Mouse (Mus musculus) left cerebral cortex, postnatal 25 days (tissue): ENCODE data around the gene Tbc1d4. TPM values are rescaled to one million over a fixed set of nuclear protein-coding genes. Genes with fewer than 3 reads are reported as not detected.

ENCODE experiments used
- DNase-seq, 2 experiments: peaks; one replicate each; pipeline ENCODE4 v3.0.0; 2022; ENCODE audit warnings: low spot score in 2 of 2, mixed read lengths in 1 of 2
- intact Hi-C: fragments of 180-260 bp; cut with DNase I; formaldehyde crosslinking; loops from one replicate; pipeline ENCODE4 v1.15.1; 2025
- total RNA-seq, 2 experiments: library from RNA; stranded (reverse); gene quantifications; 2 replicates each; pipeline ENCODE4 v1.2.3; 2021

The Tbc1d4 gene
- total RNA-seq, 2 experiments from 2014 or later: 7.2 to 10.4 TPM

DNA sequence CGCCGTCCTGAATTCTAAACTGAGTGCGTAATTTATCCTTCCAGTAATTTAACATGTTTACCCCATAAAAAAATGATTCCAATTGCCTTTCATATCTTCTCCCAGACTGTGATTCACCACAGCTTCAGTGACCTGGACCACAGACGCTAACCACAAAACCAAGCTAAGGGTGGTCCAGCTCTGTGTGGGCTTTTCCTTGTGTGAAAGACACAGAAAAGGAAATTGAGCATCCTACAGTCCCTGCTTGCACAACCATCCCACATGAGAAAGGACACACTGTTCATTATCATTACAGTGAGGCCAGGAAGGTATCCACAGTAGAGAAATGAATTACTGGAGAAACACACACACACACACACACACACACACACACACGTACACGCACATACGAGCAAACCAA lies 99.2 kb downstream of the Tbc1d4 start:
- intact Hi-C loops: loop anchor here (5.0 kb wide), 1 partner anchor 58 kb away; no protein-coding TSS in a partner anchor
- no peak for DNase-seq

DNA sequence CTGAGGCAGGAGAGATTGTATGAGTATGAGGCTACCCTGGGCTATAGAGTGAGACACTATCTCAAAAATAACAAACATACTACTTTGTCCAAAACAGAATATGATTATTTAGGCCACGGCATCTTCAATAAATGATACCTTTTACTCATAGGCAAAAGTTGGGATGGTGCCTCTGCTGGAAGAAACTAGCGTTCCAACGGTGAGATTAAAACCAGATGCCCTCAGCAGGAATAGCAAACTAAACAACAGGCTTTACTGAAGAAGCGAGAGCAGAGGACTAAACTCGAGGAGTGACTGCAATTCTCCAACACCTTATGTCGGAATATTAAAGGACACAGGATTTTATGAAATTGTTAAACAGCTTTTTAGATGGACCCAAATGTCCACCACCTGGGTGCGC lies 101.0 kb downstream of the Tbc1d4 start:
- intact Hi-C loops: no loop called here

DNA sequence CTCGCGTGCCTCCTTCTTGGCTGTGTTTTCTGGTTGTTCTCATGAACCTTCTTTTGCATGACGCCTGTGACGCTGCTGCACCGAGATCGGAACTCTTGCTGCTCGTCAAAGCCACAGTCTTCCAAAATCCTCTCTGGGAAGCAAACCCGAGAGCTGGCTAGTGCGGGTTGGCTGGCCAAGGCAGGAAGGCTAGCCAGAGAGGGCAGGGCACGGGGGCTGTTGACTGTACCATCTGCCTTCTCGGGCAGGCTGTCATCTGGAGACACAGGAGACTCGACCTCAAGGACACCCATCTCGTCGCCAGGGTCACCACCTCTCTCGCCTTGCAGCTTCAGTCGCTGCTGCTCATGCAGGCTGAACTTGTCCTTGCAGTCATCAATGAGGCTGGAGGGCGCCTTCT lies 101.8 kb downstream of the Tbc1d4 start:
- no peak for DNase-seq
- intact Hi-C loops: no loop called here

More for the DNA sequence above, 101.0 kb downstream of the Tbc1d4 start:
- DNase-seq: no peak

DNA sequence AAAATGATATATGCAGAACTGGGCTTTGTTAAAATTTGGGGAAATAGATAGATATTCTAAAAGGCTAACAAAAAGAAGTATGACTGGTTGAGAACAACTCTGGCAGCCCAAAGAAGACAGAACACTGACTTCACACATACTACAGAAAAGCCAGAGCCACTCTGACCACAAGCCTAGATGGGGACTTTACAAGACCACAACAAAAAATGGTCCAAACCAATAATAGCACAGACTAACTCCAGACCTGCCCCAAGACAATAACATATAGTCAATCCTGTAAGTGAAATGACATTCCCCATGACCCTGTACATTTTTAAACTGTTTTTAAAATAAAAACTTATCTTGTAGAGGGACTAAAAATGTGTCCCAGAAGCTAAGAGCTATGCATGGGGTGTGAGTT lies 103.2 kb downstream of the Tbc1d4 start:
- intact Hi-C loops: no loop called here
- no peak for DNase-seq

DNA sequence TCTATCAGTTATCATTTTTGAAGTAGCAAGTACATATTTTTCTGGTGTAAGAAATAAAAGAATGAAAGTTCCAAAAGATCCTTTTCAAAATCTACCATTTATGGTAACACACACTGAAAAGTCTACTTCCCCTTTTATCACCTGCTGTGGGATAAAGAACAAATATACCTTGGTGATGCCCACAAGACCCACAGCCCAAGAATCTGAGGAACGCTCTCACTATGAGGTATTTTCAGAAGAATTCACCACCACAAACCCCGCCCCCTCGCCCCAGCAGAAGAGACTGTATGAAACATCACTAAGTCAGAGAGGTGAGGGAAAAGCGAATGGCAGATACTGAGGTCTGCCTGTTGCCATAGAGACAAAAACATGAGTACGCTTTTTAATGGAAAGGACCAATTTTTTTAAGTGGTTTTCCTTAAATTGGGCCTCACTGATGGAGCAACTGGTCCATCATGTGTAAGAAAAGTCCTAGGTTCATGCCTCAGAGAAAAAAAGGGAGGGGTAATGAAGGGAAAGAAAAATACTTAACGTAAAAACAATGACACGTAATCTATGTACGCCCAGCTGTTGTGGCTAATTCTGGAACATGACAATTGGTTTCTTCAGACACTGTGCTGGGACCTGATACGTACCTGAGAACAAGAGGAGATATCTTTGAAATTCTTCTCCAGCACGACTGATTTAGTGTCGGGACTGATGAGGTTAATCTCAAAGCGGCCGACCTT lies 104.4 kb downstream of the Tbc1d4 start:
- intact Hi-C loops: no loop called here

DNA sequence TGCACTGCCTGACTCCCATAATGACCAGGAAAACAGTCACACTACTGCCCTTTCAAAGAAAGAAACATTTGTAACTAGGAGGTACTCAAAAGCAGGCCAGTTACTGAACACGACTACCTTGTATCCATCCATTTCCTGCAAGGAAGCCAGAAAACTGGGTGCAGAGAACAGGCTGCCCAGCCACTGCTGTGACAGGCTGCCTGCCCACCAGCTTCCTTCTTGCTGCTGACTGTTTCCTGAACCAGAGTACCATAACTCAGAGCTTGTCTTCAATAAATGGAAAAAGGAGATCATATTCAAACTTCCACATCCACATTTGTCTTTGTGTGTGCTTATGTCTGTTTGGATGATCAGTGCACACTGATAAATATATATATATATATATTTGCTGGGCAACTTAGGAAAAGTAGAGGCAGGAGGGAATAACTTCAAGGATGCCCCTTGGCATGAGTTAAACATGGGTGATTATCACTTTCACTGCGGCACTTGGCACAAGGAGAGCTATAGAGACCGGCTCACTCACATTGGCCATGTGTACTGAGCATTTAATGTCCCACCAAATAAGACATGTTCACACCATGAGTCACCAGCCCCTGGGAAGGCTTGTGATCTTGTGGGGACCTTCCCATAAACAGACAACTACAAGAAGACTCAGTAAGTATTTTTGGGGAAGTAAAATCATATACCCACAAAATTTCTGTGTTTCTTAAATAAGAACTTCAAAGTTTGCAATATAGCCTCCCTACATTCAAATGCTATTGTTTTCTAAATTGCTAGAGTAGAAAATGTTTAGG lies 105.6 kb downstream of the Tbc1d4 start:
- intact Hi-C loops: no loop called here

More for the DNA sequence above, 104.4 kb downstream of the Tbc1d4 start:
- no peak for DNase-seq

DNA sequence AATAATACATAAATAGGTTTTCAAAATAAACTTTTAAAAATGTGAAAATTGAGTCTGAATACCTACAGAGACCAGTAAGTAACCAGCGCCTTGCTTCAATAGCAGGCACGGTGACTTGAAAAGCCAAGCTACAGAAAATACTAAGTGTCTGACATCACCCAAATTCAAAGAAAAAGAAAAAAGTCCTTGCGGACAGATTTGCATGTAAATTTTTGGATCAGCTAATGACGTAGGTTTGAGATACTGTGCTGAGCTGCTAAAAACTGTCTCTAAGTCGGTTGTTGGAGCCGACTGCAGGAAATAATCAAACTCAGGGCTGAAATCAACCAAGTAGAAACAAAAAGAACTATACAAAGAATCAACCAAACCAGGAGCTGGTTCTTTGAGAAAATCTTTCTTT lies 107.1 kb downstream of the Tbc1d4 start:
- no peak for DNase-seq
- intact Hi-C loops: no loop called here

More for the DNA sequence above, 105.6 kb downstream of the Tbc1d4 start:
- no peak for DNase-seq

DNA sequence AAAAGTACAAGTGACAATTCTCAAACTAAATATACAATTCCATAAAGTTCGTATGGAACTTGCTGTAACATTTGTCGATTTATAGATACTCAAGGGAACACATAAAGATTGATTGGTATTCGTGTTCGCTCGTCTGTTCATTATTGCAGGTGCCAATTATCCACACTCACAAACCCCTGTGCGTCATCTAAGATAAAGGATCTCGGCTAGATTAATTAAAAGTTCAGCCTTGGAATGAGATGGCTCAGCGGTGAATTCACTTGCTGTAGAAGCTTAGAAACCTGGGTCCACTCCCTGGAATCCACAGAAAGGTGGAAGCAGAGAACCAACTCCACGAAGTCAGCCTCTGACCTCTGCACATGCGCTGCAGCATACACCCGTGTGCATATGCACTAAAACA lies 107.5 kb downstream of the Tbc1d4 start:
- DNase-seq: no peak

DNA sequence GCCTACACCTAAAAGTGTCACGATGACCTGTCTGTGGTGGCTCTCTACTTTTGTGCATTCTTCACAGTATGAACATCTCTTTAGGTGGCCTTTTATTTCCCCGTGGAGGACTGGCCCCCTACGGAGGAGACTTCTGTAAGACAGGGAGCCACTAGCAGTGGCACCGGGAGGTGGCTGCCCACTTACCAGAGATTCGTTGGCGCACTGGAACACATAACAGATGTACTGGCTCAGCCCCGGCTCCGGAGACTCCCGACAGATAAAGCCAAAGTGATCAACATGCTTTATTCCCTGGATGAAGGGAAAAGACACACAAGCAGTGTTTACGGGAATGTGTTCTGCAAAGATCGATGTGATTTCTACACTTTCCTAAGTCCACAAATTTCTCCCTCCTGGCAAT lies 108.2 kb downstream of the Tbc1d4 start:
- intact Hi-C loops: no loop called here
- DNase-seq: no peak

More for the DNA sequence above, 107.5 kb downstream of the Tbc1d4 start:
- intact Hi-C loops: no loop called here

DNA sequence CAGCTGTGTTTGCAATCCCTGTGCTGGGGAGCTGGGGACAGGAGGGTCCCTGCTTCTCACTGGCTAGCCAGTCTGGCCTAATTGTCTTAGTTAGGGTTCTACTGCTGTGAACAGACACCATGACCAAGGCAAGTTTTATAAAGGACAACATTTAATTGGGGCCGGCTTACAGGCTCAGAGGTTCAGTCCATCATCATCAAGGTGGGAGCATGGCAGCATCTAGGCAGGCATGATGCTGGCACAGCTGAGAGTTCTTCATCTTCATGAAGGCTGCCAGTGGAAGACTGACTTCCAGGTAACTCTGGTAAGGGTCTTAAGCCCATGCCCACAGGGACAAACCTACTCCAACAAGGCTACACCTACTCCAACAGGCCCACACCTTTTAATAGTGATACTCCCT lies 109.2 kb downstream of the Tbc1d4 start:
- no peak for DNase-seq
- intact Hi-C loops: no loop called here

DNA sequence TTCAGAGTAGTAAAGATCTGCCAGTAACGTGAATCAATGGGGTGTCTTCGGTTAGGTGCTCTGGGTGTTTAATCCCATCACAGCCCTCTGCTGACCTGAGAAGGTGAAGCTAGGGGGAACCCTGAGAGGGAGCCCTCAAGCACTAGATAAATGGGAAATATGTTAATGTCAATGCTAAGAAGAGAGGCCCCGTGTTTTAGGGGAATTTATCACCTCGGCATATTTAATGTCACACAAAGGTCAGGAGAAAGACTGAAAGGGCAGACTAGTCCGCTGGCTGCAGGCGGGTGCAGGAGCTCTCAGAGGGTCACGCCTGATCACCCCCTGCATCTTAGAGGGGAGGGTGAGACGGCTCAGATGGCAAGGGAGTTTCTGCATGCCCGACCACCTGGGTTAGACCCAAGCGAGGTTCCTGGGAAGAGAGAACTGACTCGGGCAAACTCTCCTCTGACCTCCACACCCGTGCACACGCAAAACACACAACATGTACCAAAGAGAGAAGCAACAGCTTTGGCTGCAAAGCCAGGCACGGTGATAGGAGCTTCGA lies 120.7 kb downstream of the Tbc1d4 start:
- intact Hi-C loops: no loop called here
- DNase-seq: no peak

DNA sequence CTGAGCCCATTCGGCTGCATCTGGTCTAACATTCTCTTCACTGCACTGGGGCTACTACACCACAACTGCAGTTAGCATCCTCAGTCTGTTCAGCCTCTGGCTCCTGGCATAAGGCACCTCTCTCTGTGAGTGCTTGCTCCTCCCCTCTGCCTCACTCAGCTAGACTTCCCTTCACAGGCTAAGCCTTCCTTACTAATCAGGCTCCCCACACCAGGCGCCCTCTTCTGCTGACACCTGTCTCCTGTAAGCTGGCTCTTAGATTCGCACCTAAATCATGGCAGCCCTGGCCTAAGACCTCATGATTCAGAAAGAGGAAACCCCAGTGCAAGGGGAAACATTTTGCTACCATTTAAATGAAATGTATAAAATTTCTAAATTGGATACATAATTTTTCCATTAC lies 122.4 kb downstream of the Tbc1d4 start:
- intact Hi-C loops: no loop called here

DNA sequence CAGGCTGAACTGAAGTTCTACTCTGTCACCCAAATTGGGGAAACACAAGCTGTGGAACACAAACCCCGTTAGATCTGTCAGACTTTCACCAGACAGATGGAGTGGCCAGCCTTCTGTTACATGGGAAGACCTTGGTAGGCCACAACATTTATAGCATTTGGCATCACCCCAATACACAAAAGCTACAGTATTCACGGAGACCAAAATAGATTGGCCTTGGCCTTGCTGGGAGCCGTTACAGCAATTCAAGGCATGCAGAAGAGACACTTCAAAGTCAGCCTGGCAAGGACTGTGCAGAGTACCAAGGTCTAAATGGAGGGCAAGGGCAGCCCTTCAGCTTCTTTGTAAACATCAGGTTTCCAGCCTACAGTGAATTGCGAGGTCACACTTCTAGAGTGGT lies 125.8 kb downstream of the Tbc1d4 start:
- no peak for DNase-seq
- intact Hi-C loops: no loop called here

More for the DNA sequence above, 122.4 kb downstream of the Tbc1d4 start:
- DNase-seq: no peak

DNA sequence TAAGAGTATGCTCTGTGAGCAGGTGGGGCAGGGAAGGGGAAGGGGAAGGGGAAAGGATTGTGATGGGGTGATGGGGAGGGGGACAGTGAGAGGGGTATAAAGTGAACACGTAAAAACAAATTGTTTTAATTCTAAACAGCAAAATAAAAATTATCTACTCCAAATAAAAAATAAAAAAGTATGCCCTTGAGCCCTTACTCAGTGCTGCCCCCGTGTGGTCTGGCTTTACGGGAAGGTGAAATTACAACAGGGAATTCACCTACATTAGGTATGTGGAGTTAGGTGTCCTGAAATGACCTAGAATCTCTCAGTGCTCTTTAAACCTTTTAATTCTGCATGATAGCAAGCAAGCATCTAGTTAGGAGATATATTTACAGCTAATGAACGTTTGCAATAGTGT lies 126.7 kb downstream of the Tbc1d4 start:
- DNase-seq: no peak
- intact Hi-C loops: no loop called here

DNA sequence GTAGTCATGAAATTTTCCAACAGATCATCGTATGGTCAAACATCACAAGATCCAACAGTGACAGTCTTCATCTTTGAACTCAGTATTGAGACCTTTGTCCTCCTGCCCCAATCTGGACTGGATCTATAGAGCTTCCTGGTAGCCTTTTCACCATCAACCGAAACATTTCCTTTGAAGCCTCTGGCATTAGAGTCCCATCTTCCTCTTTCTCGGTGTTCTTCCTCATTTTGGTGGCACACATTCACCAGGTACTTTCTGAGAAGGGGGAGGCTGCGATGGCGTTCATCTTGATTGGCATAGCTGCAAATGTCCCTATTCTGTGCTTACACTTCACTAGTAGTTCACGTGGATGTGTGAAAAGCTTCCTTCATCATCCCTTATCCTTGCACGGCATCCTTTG lies 127.8 kb downstream of the Tbc1d4 start:
- no peak for DNase-seq
- intact Hi-C loops: no loop called here

DNA sequence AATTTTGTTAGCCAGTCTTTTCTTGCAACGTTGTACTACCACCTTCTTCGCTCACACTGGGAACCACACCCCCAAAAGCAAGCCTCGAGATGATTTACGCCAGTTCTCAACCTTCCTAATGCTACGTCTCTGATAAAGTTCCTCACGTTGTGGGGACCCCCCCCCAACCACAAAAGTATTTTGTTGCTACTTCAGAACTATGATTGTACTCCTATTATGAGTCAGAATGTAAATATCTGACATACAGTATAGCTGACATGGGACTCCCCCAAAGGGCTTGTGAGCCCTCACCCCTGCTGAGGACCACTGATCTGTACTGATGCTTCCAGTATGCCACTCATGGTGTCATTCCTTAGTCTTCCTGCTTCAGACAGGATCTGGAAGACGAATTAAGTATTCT lies 128.4 kb downstream of the Tbc1d4 start:
- no peak for DNase-seq
- intact Hi-C loops: no loop called here

DNA sequence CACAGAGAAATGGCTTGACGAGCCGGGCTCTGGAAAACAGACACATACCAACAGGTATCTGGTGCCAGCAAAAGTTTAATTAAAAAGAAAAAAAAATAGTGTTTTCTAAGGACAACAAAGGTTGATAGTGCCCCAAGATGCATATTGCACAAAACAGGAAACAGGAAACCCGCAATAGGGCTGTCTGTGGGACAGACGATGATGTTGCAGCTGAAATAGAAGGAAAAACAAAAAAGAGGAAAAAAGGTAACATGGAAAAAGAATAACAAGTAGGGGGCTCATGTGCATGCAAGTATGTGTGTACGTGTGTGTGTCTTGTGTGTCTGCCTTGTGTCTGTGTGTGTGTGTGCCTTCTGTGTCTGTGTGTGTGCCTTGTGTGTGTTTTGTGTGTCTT lies 131.2 kb downstream of the Tbc1d4 start:
- DNase-seq: no peak
- intact Hi-C loops: no loop called here

DNA sequence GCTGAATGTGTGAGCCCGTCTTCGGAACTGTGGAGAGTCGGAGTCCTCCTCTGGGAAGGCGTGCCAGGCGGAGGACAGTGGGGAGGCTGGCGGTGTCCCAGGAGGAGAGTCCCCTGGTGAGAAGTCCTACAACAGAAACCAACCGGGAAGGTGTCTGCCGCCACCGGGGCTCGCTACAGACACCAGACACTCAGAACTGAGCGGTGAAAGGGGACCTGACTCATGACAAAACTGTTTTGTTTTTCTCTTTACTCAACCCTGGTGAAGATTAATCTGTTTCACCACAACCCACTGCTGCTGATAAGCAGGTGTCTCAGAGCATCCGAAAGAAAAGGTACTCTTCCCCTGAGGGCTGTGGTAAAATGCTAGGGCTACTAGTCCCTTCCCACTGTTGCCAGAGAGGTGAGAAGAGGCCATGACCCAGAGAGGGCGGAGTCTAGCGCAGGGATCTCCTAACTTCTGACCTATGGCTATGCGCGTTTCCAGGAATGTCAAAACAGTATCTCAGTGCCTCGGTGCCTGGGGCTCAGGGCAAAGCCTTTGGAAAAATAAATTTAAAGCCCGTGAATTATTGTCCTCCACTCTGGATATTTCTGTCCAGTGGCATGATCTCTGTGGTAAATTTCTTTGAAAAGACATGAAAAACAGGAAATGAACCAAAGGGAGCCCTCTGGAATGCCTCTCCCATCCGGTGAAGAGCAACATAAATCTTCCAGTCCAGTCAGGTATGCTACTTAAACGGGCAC lies 131.7 kb downstream of the Tbc1d4 start:
- intact Hi-C loops: no loop called here
- no peak for DNase-seq

DNA sequence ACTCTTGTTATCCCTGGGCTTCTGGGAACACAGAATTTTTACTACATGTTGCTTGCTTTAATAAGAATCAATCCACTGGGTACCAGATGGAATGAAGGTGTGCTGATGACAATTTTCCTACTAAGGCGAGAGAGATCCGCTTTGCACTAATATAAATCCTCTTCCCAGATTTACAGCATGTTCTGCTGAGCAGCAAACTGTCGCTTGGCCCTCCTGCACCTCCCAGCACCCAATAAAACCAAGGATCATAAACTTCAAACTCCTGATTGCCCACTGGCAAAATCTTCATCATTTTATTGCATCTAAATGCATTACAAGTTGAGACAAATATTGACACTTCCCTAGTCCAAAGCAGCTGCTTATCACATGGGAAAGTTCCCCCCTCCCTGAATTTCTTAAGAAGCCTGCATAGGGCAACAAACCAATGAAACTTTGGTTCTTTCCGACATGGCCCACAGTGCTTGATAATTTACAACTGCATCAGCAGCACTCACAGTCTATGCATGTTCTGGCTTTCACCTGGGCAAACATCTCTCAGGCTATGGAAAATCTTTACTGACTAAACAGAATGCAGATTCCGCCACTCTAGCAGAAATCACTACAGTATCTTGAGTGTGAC lies 139.4 kb downstream of the Tbc1d4 start:
- no peak for DNase-seq
- intact Hi-C loops: no loop called here

DNA sequence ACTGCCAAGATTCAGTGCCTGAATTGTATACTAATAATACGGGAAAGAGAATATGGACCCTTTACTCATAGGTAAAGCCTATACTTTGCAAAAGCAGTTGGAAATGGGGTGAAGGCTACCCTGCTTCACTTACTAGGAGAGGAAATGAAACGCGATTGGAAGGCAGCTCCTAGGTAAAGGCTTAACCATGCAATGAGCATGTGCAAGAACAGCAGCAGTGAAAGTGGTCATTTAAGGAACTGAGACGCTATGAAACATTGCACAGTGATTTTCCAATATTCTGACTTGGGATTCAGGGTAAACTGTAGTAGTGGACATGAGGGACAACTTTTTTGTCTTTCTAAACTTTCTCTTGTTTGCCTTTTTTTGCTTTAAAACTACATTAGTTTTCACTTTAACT lies 140.8 kb downstream of the Tbc1d4 start:
- DNase-seq: no peak
- intact Hi-C loops: no loop called here
